Mouse (Mus musculus) cerebellum, adult 11-12 months (tissue): ENCODE measurements around the gene Pick1.

Source experiments
- DNase-seq: peaks from one replicate; pipeline ENCODE4 v3.0.0; 2022

The Pick1 gene

DNA sequence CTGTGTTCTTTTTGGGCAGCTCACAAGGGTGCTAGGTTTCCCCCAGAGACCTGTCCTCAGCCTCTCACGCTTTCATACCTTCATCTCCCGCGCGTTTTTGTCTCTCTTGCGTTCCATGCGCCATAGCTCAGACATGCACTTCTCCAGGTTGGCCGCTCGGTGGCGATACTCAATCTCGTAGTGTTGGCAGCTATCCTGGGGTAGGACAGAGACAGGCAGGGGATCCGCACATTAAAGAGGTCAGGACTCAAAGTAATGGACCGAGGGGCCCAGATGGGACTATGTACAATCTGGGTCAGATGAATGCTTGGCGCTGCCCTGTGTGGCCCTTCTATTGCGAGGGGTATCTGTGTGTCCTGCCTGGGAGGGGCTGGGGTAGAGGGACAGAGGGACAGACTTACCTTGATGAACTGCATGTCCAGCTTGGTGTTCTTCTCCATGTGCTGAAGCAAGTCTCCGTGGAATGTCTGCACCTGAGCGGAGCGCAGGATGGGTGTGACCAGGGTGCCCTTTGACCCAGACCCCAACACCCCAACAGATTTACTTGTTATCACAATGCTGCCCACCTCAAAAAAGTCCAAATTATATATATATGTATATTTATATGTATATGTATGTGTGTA is 42.3 kb downstream of the Pick1 start:
- no peak for DNase-seq

DNA sequence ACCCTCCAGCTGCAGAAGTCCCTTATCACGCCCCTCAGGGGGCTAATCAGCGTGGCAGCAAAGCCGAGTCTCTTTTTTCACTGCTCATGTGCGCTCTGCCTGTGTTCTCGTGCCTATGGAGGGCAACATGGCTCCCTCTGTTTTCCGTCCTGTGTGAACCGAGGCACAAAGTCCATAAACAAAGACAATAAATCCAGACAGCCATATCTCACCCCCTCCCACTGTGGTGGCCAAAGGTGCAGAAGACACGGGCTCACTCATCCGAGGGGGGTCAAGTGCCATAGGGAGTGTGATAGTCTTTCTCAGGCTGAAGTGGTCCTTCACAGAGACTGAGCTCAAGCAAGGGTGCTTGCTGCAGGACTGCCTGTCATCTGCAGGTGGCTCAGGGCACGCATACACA is 44.0 kb downstream of the Pick1 start:
- DNase-seq: no peak

DNA sequence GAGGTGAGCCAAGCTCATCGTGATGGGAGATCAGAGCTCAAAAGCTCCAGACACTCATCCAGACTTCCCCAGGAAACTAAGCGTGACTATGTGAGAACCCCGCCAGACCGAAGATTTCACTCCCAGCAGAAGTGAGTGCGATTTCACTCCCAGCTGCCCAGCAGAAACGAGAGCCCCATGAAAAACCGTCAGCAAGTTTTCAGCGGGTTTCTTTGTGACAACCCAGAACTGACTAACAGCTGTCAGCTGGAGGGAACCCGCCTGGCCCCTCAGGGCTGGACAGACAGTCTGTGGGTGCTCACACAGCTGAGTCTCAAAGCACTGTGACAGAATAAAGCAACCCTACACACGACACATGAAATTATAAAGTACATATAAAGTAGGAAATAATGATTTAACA is 48.8 kb downstream of the Pick1 start:
- no peak for DNase-seq

DNA sequence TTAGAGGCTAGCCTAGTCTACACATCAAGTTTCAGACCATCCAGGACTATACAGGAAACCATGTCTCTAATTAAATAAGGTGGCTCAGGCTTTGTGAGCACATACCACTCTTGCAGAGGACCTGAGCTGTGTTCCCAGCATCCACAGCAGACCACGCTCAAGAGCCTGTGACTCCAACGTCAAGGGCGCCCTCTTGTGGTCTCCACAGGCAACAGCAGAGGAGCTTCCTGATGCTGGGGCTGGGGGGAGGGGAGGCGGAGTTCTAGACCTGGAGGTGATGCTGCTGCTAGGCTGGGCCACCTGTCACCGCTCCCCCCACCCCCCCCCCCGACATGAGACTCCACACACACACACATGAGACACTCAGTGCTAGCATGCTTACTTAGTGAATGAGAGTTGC is 51.2 kb downstream of the Pick1 start:
- no peak for DNase-seq

DNA sequence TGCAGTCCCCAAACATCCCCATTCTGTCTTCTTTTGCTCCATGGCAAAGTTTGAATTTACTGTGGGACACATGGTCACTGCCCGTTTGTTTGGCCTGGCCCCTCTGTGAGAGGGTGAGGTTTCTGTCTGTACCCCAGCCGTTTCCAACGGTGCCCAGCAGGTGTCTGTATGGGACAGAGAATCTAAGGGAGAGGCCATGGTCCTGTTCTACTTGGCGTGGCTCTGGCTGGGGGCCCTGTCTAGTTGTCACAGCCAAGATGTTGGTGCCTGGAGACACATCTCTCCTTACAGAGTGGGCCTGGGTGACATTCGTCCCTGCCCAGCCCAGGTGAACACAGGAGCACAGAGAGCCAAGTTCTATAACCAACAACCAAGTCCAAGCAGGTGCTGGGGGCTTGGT is 51.9 kb downstream of the Pick1 start:
- DNase-seq: no peak

DNA sequence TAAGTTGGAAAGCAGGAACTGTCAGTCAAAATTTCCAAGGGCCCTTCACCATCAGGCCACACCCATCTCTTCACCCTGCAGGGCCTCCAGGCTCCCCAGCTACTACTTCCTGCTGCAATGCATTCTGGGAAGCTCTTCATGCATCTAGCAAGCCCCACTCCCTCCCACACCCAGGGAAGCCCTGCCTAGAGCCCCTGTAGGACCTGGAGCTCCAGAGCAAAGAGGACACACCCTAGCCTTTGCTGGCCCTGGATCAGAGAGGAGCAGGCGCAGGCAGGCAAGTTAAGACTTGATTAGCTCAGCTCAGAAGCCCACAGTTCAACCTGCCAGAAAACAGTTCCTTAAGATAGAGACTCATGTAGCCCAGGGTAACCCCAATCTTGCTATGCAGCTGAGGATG is 52.4 kb downstream of the Pick1 start:
- DNase-seq: no peak

DNA sequence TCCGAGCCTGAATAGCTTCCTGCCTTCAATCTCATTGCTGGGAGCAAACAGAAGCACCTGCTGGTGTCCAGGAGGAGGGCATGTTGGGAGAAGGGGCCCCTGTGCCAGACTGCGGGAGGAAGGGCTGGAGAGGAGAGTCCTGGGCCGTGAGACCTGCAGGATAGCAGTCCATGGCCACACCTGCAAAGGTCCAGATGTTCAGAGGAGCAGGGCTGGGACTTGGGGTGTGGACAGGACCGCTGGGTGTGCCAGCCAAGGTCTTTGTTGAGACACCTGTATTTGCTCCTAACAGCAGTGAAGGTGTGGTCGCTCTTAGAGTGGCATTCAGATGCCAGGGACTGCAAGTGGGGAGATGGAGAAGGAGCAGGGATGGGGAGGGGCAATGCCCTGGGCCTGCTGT is 53.5 kb downstream of the Pick1 start:
- DNase-seq: no peak

DNA sequence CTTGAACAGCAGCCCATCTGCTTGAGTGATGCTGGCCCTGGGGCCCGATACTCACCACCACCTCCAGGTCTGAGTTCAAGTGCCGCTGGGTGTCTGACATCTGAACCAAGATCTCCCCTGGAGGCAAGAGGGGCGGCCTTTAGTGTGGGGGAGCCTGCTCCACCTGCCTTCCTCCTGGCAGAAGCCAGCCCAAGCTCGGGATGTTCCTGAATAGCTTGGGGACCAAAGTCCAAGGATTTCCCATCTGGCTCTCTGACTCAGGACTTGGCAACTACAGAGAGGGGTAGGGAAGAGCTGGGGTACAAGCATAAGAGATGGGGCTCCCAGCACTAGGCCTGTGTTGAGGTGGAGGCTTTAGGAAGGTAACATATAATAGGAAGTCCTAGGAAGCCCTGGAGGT is 54.4 kb downstream of the Pick1 start:
- DNase-seq: no peak

DNA sequence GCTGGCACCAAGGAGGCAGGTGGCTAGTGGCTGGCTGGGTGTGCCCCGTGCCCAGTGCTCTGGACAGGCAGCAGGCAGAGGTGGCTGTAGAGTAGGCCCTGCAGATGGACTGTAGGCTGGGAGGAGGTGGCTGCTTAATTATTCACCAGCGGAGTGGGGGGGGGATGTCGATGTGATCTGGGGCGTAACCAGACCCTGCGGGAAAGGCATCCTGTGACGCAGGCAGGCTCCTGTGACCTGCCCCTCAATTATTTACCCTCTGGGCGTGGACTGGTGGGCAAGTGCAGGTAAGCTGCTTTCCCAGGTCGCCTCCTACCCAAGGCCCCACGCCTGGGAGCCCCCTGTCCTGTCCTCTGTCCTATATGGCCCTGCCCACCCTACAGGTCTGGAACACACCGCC is 56.4 kb downstream of the Pick1 start, which contains the start of gene Baiap2l2:
Baiap2l2 (minus strand) TSS at position 139 of the 400 bp plus-strand sequence.
- no peak for DNase-seq

DNA sequence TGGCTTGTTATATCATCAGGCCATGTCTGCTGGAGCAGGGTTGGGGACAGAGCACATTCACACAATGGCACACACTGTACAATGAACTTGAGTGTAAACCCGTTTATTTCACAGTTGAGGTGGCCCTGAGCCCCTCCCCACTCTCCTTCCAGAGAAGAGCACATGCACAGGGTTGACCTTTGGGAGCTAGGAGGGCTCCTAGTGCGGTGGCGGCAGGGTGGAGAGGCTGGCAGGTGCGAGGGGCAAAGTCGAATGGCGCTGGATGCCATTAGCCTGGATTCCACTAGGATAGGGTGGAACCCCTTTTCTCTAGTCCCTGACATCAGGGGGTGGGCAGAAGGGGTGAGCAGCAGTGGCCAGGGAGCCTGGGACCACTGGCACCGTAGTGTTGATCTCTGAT is 57.2 kb downstream of the Pick1 start:
- no peak for DNase-seq

DNA sequence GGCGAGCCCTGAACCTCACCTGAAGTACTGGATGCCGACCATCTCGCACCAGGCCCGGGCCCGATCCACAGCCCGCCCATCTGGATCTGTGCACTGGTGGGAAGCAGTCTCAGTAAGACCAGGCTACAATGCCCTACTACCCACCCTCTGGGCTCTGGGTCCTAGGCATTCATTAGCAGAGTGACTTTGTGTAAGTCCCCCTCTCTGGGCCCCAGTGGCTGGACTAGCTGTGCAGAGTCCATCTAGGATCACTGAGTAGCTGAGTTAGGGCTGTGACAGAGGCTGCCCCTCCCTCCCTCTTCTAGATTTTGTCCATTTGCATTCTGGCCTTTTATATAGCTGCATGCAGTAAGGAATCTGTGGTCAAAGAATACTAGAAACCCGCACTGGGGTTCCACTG is 58.1 kb downstream of the Pick1 start:
- DNase-seq: no peak

DNA sequence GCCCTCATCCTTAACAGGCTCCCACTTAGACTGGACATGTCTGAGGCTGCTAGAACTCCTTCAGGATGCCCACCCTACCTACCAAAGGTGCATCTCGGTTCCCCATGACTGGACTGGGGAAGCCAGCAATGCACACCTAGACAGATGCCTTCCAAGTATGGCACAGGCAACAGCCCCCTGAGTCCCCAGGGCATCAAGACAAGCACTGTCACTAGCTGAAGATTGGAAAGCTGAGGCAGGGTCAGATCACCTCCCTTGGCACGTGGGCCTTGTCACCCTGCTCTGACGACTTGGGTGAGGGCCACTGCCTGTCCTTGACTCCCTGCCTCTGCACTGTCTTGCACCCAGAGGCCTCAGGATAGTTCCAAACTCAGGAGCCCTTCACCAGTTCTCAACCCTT is 59.4 kb downstream of the Pick1 start:
- DNase-seq: no peak

DNA sequence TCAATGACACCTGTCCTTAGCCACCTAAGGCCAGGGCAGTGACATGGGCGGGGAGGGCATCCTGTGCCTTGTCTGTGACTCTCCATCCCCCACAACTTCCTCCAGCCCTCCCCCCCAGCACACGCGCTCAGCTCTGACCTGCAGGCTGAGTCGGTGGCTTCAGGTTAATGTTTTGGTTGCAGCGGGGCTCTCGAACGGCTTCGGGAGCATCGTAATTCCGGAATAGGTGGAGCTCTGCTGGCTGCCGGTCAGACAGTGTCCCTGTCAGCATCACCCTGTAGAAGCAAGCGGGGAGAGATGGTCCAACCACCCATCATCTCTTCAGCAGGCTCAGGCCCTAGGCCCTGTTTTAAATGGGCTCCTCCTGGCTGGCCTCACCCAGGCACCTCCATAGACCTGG is 60.5 kb downstream of the Pick1 start:
- no peak for DNase-seq

DNA sequence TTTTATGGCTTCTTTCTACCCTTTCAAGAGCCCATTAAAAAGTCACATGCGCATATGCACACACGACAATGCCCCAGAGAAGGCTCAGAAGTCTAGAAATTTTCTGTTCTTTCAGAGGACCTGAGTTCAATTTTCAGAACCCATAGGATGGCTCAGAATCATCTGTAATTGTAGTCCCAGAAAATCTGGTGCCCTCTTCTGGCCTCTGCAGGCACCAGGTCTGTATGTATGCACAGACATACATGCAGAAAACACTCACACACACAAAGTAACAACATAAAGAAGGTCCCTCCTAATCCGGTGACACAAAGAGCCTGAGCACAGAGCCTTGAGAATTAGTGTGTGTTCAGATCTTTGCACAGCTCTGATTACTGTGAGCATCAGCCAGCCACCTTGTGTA is 61.4 kb downstream of the Pick1 start:
- DNase-seq: no peak

DNA sequence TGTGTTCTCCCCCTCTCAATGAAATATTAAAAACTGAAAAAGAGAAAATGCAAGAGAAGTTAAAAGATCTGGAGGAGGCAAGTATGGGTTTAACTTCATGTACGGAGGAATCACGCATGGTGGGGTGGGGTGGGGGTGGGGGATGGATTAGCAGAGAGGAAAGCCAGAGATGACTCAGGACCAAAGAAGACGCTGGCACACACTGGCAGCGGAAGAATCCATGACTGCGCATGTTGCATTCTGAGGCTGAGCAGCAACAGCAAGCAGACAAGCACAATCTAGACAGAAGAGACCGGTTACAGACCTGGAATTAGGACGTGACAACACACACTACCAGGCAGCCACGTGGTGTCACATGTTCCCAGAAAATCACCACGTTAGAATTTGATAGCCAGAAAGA is 63.8 kb downstream of the Pick1 start:
- DNase-seq: no peak

DNA sequence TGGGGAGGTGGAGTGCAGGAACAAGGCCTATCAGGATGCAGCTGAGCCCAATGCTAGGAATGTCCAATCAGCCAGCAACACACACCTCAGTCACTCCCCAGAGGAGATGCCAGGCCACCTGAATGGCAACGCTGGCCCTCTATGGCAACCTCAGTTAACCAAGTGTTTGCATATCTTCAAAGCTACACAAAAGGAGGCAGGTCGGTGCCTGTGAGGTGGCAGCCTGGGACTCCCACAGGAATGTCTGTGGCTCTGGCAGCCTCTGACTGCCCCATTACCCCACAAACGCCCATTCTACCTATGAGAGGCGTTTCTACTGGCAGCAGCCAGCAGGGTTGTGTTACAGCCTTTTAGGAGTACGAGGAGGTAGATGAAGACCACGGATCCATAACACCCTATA is 69.6 kb downstream of the Pick1 start:
- DNase-seq: no peak
